Mouse (Mus musculus): ENCODE data around the gene Pnkp. TPM values are rescaled to one million over a fixed set of nuclear protein-coding genes. Genes with fewer than 3 reads are reported as not detected.
A peak's percentile ranks its signal among the peaks of the same experiment; 100 is the strongest.

Gene Pnkp
- total and polyA plus RNA-seq, 2 experiments = 20.8 to 45.7 TPM

DNA sequence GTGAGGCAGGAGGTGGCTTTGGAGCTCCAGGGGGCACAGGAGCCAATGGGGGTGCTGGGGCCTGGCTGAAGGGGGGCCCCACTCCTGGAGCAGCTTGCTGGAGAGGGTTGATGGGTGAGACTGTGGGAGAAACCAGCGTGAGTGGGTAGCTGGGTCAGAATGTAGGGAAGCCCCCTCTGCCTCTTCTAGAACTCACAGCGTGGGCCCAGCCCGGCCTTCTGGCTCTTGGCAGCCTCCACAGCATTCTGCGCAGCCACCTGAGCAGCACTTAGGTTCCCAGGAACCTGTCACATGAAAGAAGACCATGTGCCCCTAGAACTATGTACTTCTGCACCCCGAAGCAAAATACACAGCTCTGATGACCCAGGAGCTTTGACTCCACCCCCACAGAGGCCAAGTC is 27.7 kb downstream of the Pnkp start:
- Histone ChIP-seq H3K27ac (replicated peaks; ENCODE audit: insufficient read depth, low read depth, low read length) (no peak overlapping the region), H3K4me1 (ENCODE audit: control insufficient read depth, insufficient read depth, low read length) (no peaks in the 10 kb centered on the region), H3K27me3 (ENCODE audit: control insufficient read depth, insufficient read depth, low read length) (no peaks in the 10 kb centered on the region), H3K79me2 (ENCODE audit: control insufficient read depth, insufficient read depth, low read length) (no peaks in the 10 kb centered on the region), H3K36me3 (ENCODE audit: control insufficient read depth, insufficient read depth, low read length) (peaks cover 5% of the 10 kb centered on the region), H3K9ac (ENCODE audit: low read depth, low read length) (no peak overlapping the region), H3K4me3 (ENCODE audit: insufficient read depth, low read depth, low read length) (no peak overlapping the region)
- WGBS = 96% methylated on average over 5 of the region's 5 CpGs
- DNase-seq (ENCODE audit: extremely low read depth, low read depth, low spot score) = no peak
- TF ChIP-seq POLR2A (IDR thresholded peaks at IDR 0.05; ENCODE audit: extremely low read depth, insufficient read depth, low read length) (no peak), CTCF (IDR thresholded peaks at IDR 0.05; ENCODE audit: low read depth, low read length) (no peak)

DNA sequence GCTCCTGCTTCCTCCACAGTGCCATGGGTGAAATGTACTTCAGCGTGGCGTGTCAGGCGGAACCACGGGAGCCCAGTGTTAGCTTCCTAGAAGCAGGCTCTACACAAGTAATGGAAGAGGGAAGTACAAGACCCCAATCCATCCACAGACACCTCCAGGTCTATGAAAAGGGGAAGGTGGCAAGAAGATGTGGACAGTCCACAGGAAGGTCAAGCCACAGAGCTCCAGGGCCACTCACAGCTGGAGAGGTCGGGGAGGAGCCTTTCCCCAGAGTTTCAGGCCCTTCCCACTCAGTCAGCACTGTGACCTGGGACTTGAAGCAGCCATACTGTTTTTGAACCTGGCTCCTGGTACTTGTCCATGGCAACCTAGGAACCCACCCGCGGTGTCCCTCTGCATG is 30.0 kb downstream of the Pnkp start:
- no peak overlapping the region for H3K4me3 ChIP-seq (ENCODE audit: insufficient read depth, low read depth, low read length)
- 93% methylated on average over 7 of the region's 7 CpGs for WGBS
- H3K9ac ChIP-seq (ENCODE audit: low read depth, low read length) = no peak overlapping the region
- no peak for DNase-seq (ENCODE audit: extremely low read depth, low read depth, low spot score)
- H3K36me3 ChIP-seq (ENCODE audit: control insufficient read depth, insufficient read depth, low read length) = peaks cover 3% of the 10 kb centered on the region
- H3K4me1 ChIP-seq (ENCODE audit: control insufficient read depth, insufficient read depth, low read length) = peaks cover 7% of the 10 kb centered on the region
- H3K27ac ChIP-seq (replicated peaks; ENCODE audit: insufficient read depth, low read depth, low read length) = no peak overlapping the region
- H3K27me3 ChIP-seq (ENCODE audit: control insufficient read depth, insufficient read depth, low read length) = no peaks in the 10 kb centered on the region
- TF ChIP-seq CTCF (IDR thresholded peaks at IDR 0.05; ENCODE audit: low read depth, low read length) = no peak
- TF ChIP-seq POLR2A (IDR thresholded peaks at IDR 0.05; ENCODE audit: extremely low read depth, insufficient read depth, low read length) = no peak
- peaks cover 16% of the 10 kb centered on the region for H3K79me2 ChIP-seq (ENCODE audit: control insufficient read depth, insufficient read depth, low read length)

- no peaks in the 10 kb centered on the region for H3K27me3 ChIP-seq (ENCODE audit: control insufficient read depth, insufficient read depth, low read length)
- H3K4me1 ChIP-seq (ENCODE audit: control insufficient read depth, insufficient read depth, low read length) = peaks cover 7% of the 10 kb centered on the region
- peaks cover 18% of the 10 kb centered on the region for H3K79me2 ChIP-seq (ENCODE audit: control insufficient read depth, insufficient read depth, low read length)
- no peak for DNase-seq (ENCODE audit: extremely low read depth, low read depth, low spot score)
- WGBS = 62% methylated on average over 13 of the region's 13 CpGs
- no peak overlapping the region for H3K27ac ChIP-seq (replicated peaks; ENCODE audit: insufficient read depth, low read depth, low read length)
- no peak overlapping the region for H3K9ac ChIP-seq (ENCODE audit: low read depth, low read length)
- H3K4me3 ChIP-seq (ENCODE audit: insufficient read depth, low read depth, low read length) = no peak overlapping the region
- H3K36me3 ChIP-seq (ENCODE audit: control insufficient read depth, insufficient read depth, low read length) = no peaks in the 10 kb centered on the region; the same call in 1 of the 2 replicates
- TF ChIP-seq POLR2A (IDR thresholded peaks at IDR 0.05; ENCODE audit: extremely low read depth, insufficient read depth, low read length) (no peak), CTCF (IDR thresholded peaks at IDR 0.05; ENCODE audit: low read depth, low read length) (no peak)
Observed at GRCm38 (mm10) chr7:44888256-44889105, 31.5 kb downstream of the Pnkp start.

GRCm38 (mm10) chr7:44890180-44890579 is 33.2 kb downstream of the Pnkp start:
- no peak for TF ChIP-seq POLR2A (IDR thresholded peaks at IDR 0.05; ENCODE audit: extremely low read depth, insufficient read depth, low read length)
- no peak for TF ChIP-seq CTCF (IDR thresholded peaks at IDR 0.05; ENCODE audit: low read depth, low read length)
- no peak for DNase-seq (ENCODE audit: extremely low read depth, low read depth, low spot score)
- Histone ChIP-seq H3K27me3 (ENCODE audit: control insufficient read depth, insufficient read depth, low read length) (no peaks in the 10 kb centered on the region), H3K79me2 (ENCODE audit: control insufficient read depth, insufficient read depth, low read length) (peaks cover 18% of the 10 kb centered on the region), H3K36me3 (ENCODE audit: control insufficient read depth, insufficient read depth, low read length) (no peaks in the 10 kb centered on the region; the same call in 1 of the 2 replicates), H3K27ac (replicated peaks; ENCODE audit: insufficient read depth, low read depth, low read length) (no peak overlapping the region), H3K4me1 (ENCODE audit: control insufficient read depth, insufficient read depth, low read length) (peaks cover 7% of the 10 kb centered on the region), H3K4me3 (ENCODE audit: insufficient read depth, low read depth, low read length) (no peak overlapping the region), H3K9ac (ENCODE audit: low read depth, low read length) (no peak overlapping the region)
- WGBS = 76% methylated on average over 7 of the region's 7 CpGs

GRCm38 (mm10) chr7:44890737-44891136 is 33.8 kb downstream of the Pnkp start:
- H3K27ac ChIP-seq (replicated peaks; ENCODE audit: insufficient read depth, low read depth, low read length) = no peak overlapping the region
- no peaks in the 10 kb centered on the region; the same call in 1 of the 2 replicates for H3K36me3 ChIP-seq (ENCODE audit: control insufficient read depth, insufficient read depth, low read length)
- no peak overlapping the region for H3K9ac ChIP-seq (ENCODE audit: low read depth, low read length)
- H3K4me1 ChIP-seq (ENCODE audit: control insufficient read depth, insufficient read depth, low read length) = peaks cover 7% of the 10 kb centered on the region
- WGBS = 65% methylated on average over 4 of the region's 4 CpGs
- no peaks in the 10 kb centered on the region for H3K27me3 ChIP-seq (ENCODE audit: control insufficient read depth, insufficient read depth, low read length)
- no peak overlapping the region for H3K4me3 ChIP-seq (ENCODE audit: insufficient read depth, low read depth, low read length)
- no peak for TF ChIP-seq POLR2A (IDR thresholded peaks at IDR 0.05; ENCODE audit: extremely low read depth, insufficient read depth, low read length)
- TF ChIP-seq CTCF (IDR thresholded peaks at IDR 0.05; ENCODE audit: low read depth, low read length) = no peak
- DNase-seq (ENCODE audit: extremely low read depth, low read depth, low spot score) = no peak
- H3K79me2 ChIP-seq (ENCODE audit: control insufficient read depth, insufficient read depth, low read length) = peaks cover 18% of the 10 kb centered on the region

GRCm38 (mm10) chr7:44891611-44892010 is 34.7 kb downstream of the Pnkp start:
- peak; percentile 51 for DNase-seq (ENCODE audit: extremely low read depth, low read depth, low spot score)
- no peak overlapping the region; the same call in 1 of the 2 replicates for H3K27ac ChIP-seq (replicated peaks; ENCODE audit: insufficient read depth, low read depth, low read length)
- peaks cover 18% of the 10 kb centered on the region for H3K79me2 ChIP-seq (ENCODE audit: control insufficient read depth, insufficient read depth, low read length)
- 9% methylated on average over 6 of the region's 6 CpGs for whole genome bisulfite sequencing
- H3K36me3 ChIP-seq (ENCODE audit: control insufficient read depth, insufficient read depth, low read length) = no peaks in the 10 kb centered on the region; the same call in 1 of the 2 replicates
- H3K4me1 ChIP-seq (ENCODE audit: control insufficient read depth, insufficient read depth, low read length) = peaks cover 10% of the 10 kb centered on the region
- TF ChIP-seq CTCF (IDR thresholded peaks at IDR 0.05; ENCODE audit: low read depth, low read length) = no peak
- peak overlapping the region; percentile 72 for H3K4me3 ChIP-seq (ENCODE audit: insufficient read depth, low read depth, low read length)
- H3K9ac ChIP-seq (ENCODE audit: low read depth, low read length) = peak overlapping the region; percentile 80
- no peaks in the 10 kb centered on the region for H3K27me3 ChIP-seq (ENCODE audit: control insufficient read depth, insufficient read depth, low read length)
